Mouse (Mus musculus) thymus, adult 18-20 months (tissue): ENCODE data around the gene Grid1.

ENCODE experiments used
- DNase-seq, 2 experiments: peaks; one replicate each; pipeline ENCODE4 v3.0.0; 2022; ENCODE audit warnings: mixed read lengths in 2 of 2

Gene Grid1

GRCm38 (mm10) chr14:34921265-34921664, 101.4 kb downstream of the Grid1 start:
- DNase-seq, result no peak

DNA sequence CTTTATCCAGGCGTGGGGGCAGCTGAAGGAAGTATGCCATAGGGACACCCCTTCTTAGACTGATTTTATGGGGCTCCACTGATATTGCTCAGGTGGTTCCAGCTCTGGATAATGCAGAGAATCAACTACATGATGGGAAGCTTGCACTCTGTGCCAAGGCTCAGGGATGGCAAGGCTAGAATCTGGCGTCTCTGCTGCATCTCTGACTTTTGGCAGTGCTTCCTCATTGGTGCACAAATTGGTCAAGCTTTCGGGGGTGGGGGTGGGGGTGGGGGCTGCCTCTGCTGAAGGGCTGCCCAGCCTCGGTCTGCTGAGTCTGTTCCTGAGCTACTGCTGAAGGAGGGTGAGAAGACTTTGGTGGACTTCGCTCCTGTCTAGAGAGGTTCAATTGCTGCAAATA, 105.1 kb downstream of the Grid1 start:
- no peak for DNase-seq

DNA sequence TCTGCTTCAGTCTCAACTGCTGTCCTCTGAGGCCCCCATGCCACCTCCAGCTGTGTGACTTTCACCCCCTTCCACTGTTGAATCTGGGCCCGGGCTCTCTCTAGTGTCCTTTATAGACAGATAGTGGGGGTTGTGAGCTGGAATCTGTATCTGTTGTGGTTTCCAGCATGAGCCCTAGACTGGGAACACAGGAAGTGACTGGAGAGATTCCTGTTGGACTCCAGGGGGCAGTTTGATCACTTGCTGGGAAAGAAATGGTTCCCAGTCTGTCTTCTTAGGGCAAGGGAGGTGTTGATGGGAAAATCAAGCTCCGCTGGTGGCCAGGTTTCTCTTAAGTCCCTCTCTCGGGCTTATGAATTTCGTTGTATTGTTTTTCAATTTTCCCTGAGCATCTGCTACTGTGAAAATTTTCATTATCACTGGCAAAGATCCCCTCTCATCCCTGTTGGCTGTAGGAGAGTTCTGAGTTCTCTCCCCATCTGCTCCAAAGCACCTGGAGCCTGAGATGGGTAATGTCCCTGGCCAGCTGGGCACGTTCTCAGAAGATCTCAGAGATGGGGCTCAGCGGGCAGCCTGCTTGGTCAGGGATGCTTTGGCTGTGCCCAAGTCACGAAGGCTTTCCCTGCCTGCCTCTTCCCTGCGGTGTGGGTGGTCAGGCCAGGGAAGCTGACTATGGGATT, 110.3 kb downstream of the Grid1 start:
- no peak for DNase-seq

DNA sequence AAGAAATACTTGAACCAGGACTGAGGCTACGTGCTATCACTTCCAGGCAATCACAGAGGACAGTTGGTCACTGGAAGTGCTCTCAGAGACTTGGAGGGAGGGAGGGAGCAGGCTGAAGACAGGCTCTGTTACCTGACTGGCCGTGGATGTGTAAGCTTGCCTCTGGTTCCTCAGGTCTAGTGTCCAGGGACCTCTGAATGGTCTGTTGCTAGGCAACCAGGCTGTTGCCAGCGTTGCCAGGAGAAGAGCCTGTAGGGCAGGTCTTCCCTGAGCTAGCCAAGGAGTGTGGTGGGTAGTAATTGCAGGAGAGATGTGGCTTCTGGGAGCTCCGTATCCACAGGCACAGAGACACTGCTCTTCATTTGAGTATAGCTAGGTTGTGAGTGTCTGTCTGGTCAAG, 113.3 kb downstream of the Grid1 start:
- no peak for DNase-seq

DNA sequence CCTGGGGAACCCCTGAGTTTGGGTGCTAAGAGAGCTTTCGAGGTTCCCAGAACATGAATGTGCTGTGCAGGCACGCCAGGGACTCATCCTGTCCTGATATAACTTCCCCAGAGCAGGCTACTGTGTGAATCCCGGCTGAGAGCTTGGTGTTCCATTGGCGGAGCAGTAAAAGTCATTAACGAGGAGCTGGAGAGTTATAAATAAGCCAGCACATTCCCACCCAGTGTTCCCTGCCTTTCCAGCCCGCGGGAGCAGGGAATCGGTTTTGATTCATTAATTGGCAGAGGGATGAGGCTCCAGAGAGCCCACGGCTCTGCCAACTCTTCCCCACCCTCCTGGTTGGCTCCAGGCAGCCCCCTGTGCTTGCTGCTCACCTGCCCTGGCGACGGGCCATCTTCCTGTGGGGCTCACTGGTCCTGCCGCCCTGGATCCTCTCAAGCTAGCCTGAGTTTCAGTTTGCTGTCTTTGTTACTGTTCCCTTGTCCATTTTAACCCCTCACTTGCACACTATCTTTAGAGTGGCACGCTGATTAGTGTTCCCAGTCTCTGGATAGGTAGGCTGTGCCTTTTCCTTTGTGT, 116.4 kb downstream of the Grid1 start:
- DNase-seq, result no peak

DNA sequence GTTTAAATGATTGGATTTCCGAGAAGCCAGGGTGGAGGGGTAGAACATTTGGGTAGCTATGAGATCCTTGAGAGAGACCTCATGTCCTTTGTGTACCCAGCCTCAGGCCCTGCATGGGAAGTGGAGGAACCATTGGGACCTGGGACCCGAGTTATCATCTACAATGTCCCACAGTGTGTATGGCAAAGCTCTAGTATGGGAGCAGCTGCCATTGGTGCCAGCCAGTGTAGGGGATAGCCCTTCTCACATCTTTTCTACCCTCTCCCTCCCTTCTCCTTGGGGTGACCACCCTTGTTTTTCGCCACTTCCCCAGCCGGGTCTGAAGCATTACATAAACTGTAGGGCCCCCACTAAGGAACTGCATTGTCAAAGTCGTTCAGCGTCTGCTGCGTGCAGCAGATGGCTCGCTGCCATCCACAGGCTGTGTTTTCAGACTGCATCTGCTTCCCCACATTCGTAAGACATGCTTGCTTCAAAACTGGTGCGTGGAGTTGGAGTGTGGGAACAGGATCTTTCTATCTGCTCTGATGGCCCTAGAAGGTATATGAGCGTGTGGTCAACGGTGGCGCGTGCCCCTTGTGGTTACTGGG, 124.6 kb downstream of the Grid1 start:
- DNase-seq, result no peak

DNA sequence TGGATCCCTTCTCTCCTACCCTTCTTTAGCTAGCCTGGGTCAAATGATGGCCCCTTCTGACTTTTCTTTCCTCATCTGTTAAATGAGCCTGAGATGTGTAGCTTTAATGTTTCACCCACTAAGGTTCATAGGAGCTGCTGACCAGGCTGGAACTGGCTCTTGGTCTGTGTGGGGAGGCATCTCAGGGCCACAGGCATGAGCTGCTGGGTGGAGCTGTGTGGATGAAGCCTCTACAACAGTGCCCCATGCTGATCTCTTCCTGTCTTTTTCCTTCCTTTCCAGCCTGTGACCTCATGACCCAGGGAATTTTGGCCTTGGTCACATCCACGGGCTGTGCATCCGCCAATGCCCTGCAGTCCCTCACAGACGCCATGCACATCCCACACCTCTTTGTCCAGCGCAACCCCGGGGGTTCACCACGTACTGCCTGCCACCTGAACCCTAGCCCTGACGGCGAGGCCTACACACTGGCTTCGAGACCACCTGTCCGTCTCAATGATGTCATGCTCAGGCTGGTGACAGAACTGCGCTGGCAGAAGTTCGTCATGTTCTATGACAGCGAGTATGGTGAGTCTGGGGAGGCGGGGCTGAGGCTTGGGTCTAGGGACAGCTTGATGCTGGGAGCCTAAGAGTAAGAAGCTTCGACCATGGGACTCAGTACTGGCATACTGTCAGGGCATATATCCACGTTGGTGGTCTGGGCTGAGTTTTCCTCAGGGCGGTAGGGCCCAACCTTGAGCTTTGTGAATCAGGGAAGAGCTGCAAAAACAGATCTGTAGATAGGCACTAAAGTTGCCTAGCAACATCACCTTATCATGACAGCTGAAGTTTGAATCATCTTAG, 125.8 kb downstream of the Grid1 start:
- DNase-seq, result no peak

DNA sequence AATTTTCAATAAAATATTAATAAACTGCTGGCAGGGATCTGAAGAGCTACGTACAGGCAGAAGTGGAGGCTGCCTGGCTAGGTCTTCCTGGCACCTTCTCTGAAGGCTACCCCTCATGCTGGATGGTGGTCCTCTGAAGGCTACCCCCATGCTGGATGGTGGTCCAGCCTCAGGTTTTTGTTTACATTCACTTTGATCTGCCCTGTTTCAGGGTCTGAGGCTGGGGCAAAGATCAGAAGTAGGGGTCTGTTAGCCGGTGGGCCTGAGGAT, 126.3 kb downstream of the Grid1 start:
- no peak for DNase-seq

DNA sequence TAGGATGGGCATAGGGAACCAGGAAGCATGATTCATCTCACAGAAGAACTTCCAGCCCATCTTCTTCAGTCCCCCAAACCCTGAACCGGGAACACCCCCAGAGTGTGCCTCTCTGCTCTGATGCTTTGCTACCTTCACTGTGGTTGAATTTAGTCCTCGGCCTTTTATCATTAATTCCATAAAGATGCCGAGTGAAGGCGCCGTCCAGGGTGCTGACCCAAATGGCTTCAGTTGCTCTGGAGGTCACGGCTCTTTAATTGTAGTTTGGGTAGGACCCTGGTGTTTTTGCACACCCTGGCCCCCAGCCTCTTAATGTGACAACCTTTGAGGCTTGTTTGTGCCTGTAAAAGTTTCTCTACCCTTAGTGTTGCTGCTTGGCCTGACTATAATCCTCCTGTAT, 128.3 kb downstream of the Grid1 start:
- DNase-seq, result no peak

- DNase-seq, result no peak
Measured at GRCm38 (mm10) chr14:34952311-34952710, 132.4 kb downstream of the Grid1 start.

DNA sequence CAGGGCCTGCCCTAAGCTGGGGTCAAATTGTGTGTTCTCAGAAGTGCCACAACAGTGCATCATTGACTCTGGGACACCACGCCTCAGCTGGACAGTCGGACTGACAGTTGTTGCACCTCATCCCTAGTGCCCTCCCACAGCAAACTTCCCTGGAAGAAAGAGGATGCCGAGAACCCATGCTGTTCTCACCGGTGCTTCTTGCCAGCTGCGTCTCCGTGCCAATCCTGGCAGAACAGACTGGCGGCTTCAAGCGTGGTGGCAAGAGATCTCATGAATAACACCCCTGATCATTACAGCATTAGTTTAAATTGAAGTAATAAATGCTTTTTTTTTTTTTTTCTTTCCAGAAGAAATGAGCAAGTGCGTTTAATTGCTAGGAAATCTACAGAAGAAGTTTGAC, 133.7 kb downstream of the Grid1 start:
- no peak for DNase-seq

- DNase-seq, result no peak
Measured at GRCm38 (mm10) chr14:34955689-34956088, 135.8 kb downstream of the Grid1 start.

DNA sequence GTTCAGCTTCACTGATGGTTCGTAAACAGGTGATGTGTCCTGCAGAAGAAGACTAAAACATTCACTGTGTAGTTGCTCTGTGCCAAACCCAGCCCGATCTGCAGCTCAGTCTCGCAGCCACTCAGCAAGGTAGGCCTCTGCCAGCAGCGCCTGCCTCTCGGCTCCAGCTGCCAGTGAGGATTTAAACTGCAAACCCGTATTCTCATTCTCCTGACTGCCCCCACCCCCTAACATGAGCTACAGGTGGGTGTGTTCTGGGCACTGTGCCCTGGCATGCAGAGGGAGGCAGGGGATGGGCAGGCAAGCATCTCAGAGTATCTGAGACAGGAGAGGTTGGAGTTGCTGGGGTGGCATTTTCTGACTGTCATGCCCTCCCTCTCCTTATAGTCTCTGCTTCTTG, 140.3 kb downstream of the Grid1 start:
- DNase-seq, result no peak

GRCm38 (mm10) chr14:34963616-34964168, 143.8 kb downstream of the Grid1 start:
- DNase-seq, result no peak

- DNase-seq, result no peak
Measured at GRCm38 (mm10) chr14:34969102-34969819, 149.4 kb downstream of the Grid1 start.

GRCm38 (mm10) chr14:34972930-34973329, 153.0 kb downstream of the Grid1 start:
- no peak for DNase-seq

DNA sequence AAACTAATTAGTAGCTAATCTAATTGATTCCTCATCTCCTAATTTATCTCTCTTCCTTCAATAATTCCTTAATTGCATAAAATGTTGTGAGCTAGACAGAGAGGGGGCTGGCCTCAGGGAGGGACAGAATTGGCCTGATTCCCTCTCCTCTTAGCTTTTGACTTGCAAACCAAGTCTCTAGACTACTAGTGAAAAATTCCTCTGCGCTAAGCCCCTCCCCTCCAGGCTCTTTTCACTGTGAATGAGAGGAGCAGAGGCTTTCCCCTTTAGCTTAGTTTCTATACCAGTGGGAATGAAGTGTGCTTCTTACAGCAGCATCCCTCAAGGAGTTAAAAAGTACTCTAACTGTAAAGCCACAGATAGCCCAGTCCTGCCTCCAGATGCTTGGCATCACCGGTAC, 160.8 kb downstream of the Grid1 start:
- DNase-seq, result no peak

DNA sequence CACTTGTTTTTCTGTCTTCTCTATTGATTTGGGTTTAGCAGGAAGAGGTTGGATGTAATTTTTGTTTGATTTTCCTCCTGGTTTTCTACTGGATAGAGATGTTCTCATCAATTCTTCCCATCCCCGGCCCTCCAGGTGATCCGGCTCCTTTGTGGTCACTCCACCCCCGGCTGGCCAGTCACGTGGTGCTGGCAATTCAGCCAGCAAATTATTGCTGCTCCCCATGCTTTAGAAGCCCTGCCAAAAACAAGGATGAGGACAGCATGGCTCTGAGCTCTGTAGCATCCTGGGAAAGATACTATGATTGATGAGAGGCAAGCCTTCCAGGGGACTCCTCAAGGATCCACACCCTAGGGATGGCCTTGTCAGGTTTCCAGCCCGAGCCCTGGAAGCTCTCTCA, 169.2 kb downstream of the Grid1 start:
- DNase-seq, result no peak

- DNase-seq, result no peak
Measured at GRCm38 (mm10) chr14:35006736-35007135, 186.8 kb downstream of the Grid1 start.

- no peak for DNase-seq
Measured at GRCm38 (mm10) chr14:35008674-35009073, 188.8 kb downstream of the Grid1 start.

- DNase-seq, result no peak
Measured at GRCm38 (mm10) chr14:35009074-35009473, 189.2 kb downstream of the Grid1 start.

GRCm38 (mm10) chr14:35026686-35027085, 206.8 kb downstream of the Grid1 start:
- no peak for DNase-seq
